Mouse (Mus musculus): ENCODE measurements around the gene Hist1h4h. TPM values are rescaled to one million over a fixed set of nuclear protein-coding genes. Genes with fewer than 3 reads are reported as not detected.
"Not testable (repeated sequence)": the region's sequence is repeated elsewhere in the genome, so short reads cannot be mapped to it uniquely, and the experiment has no call there.

The Hist1h4h gene
- polyA plus RNA-seq, 1 experiment from 2014 or later = 7.2 TPM

- Histone ChIP-seq H3K4me1 (peaks cover 34% of the 10 kb centered on the region), H3K27me3 (no peaks in the 10 kb centered on the region), H3K27ac (peak overlapping the region; percentile 98), H3K36me3 (replicated peaks) (no peaks in the 10 kb centered on the region), H3K4me3 (replicated peaks) (peak overlapping the region; percentile 50), H3K4me2 (peak overlapping the region; percentile 58), H3K9me3 (no peaks in the 10 kb centered on the region), H3K9ac (peak overlapping the region; percentile 77)
- ATAC-seq (ENCODE audit: low FRiP score) = no peak
- WGBS = 39% methylated on average over 2 of the region's 2 CpGs
These were observed 1.2 kb upstream of the Hist1h4h start for GRCm38 (mm10) chr13:23529480-23530165.

DNA sequence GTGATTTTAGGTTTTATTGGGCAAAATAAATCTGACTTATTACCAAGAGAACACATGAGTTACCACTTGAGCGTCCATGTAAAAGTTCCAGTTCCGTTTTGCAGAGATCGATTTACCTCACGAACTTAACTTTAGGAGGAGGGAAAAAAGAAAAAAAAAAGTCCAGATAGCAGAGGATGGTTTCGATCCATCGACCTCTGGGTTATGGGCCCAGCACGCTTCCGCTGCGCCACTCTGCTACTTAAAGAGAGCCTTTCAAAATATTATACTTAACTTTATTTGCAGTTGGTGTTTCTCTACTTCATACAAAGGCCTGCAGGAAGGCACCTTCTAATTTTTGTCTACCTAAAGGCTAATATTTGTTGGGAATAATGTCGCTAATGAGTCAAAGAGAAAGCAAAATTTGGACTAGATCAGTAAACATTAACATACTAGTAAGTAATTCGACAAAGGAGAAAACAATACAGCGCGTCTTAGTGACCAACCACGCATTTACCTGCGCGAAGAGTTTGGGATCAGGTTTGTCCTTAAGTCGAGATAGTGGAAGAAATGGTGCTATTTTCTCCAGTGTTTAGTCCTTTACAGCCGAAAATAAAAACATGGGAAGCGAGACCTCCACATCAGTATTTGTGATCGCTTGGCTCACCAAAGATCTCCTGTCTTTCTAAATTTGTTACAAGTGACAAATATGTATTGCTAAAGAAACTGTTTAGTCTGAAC lies 509 bp upstream of the Hist1h4h start:
- Histone ChIP-seq H3K36me3 (replicated peaks) (no peaks in the 10 kb centered on the region), H3K27ac (peak overlapping the region; percentile 98), H3K27me3 (no peaks in the 10 kb centered on the region), H3K4me1 (peaks cover 36% of the 10 kb centered on the region), H3K4me2 (peak overlapping the region; percentile 58), H3K9ac (peak overlapping the region; percentile 77), H3K9me3 (no peaks in the 10 kb centered on the region), H3K4me3 (replicated peaks) (peak overlapping the region; percentile 50)
- no peak for ATAC-seq (ENCODE audit: low FRiP score)
- WGBS = under 1% methylated on average over 20 of the region's 20 CpGs

DNA sequence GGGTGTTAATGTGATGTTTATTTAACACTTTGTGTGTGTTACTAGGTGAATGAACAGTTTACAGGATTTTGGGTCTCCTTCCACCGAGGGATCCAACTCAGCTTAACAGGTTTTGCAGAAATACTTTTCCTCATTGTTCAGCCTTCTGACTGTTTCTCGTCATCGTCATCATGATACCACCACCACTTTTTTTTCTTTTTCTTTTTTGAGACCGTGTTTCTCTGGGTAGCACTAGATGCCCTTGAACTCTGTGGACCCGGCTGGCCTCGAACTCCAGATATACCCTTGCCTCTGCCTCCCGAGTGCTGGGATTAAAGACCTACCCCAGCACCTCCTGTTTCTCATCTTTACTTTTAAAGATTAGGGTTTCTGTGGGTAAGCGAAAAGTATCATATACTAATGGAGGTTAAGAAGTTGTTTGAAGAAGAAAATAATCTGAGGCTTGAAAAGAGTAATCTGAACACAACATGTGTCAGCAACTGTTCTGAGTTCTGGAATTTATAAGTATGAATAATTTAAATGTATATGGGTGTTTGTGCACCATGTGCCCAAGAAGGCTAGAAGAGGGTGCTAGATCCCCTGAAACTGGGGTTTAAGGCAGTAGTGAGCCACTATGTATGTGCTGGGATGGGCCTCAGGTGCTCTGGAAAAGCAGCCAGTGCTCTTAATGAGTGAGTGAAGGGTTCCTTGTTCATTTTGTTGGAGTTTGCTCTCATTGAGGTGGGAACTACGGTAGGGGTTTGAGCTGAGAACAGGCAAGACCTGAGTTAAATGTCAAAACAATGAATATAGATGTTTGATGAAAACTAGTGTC lies 1.6 kb downstream of the Hist1h4h start:
- peak overlapping the region; percentile 77 for H3K9ac ChIP-seq
- no peaks in the 10 kb centered on the region for H3K36me3 ChIP-seq (replicated peaks)
- H3K4me2 ChIP-seq = peak overlapping the region; percentile 58
- 20% methylated on average over 9 of the region's 9 CpGs for WGBS
- ATAC-seq (ENCODE audit: low FRiP score) = no peak
- peak overlapping the region; percentile 50 for H3K4me3 ChIP-seq (replicated peaks)
- no peaks in the 10 kb centered on the region for H3K27me3 ChIP-seq
- H3K27ac ChIP-seq = peak overlapping the region; percentile 98
- H3K9me3 ChIP-seq = no peaks in the 10 kb centered on the region
- peaks cover 36% of the 10 kb centered on the region for H3K4me1 ChIP-seq

- H3K4me1 ChIP-seq = peaks cover 34% of the 10 kb centered on the region
- H3K27me3 ChIP-seq; H3K36me3 ChIP-seq (replicated peaks); H3K9me3 ChIP-seq: not testable (repeated sequence)
- H3K4me3 ChIP-seq (replicated peaks) = peak within 1 kb of the TSS; percentile 50
- H3K27ac ChIP-seq = peak within 1 kb of the TSS; percentile 98
- ATAC-seq (ENCODE audit: low FRiP score) = peak; percentile 54
- H3K9ac ChIP-seq = peak within 1 kb of the TSS; percentile 77
- WGBS = 0% methylated on average over 27 of the region's 53 CpGs
- peak within 1 kb of the TSS; percentile 58 for H3K4me2 ChIP-seq
These were observed 2.9 kb downstream of the Hist1h4h start, which contains the start of gene Hist1h2af for GRCm38 (mm10) chr13:23533560-23534367. TSS of gene Hist1h2af (plus strand) at chr13:23533906.

GRCm38 (mm10) chr13:23534368-23535131 lies 3.7 kb downstream of the Hist1h4h start:
- WGBS = 0% methylated on average over 15 of the region's 15 CpGs
- Histone ChIP-seq H3K36me3 (replicated peaks) (no peaks in the 10 kb centered on the region), H3K9me3 (no peaks in the 10 kb centered on the region), H3K4me3 (replicated peaks) (peak overlapping the region; percentile 50), H3K27me3 (no peaks in the 10 kb centered on the region), H3K4me1 (peaks cover 30% of the 10 kb centered on the region), H3K27ac (peak overlapping the region; percentile 98), H3K9ac (peak overlapping the region; percentile 70), H3K4me2 (peak overlapping the region; percentile 58)
- 0 out of 2 replicates have a peak, but pooled peaks have one; percentile 1 for ATAC-seq (ENCODE audit: low FRiP score)

GRCm38 (mm10) chr13:23535137-23536075 lies 4.6 kb downstream of the Hist1h4h start, which contains the start of gene Hist1h3g:
TSS of gene Hist1h3g (plus strand) at chr13:23535422.
- ATAC-seq (ENCODE audit: low FRiP score) = peak; percentile 90
- H3K36me3 ChIP-seq (replicated peaks); H3K9me3 ChIP-seq; H3K27me3 ChIP-seq: not testable (repeated sequence)
- Histone ChIP-seq H3K27ac (peak within 1 kb of the TSS; percentile 98), H3K4me1 (peaks cover 30% of the 10 kb centered on the region), H3K9ac (peak within 1 kb of the TSS; percentile 70), H3K4me3 (replicated peaks) (peak within 1 kb of the TSS; percentile 50), H3K4me2 (peak within 1 kb of the TSS; percentile 58)
- WGBS = under 1% methylated on average over 48 of the region's 62 CpGs

GRCm38 (mm10) chr13:23536076-23536822 lies 5.4 kb downstream of the Hist1h4h start:
- Histone ChIP-seq H3K4me2 (peak overlapping the region; percentile 58), H3K4me3 (replicated peaks) (peak overlapping the region; percentile 50), H3K36me3 (replicated peaks) (no peaks in the 10 kb centered on the region), H3K27me3 (no peaks in the 10 kb centered on the region), H3K9ac (peak overlapping the region; percentile 63), H3K27ac (peak overlapping the region; percentile 77), H3K4me1 (peaks cover 30% of the 10 kb centered on the region), H3K9me3 (no peaks in the 10 kb centered on the region)
- ATAC-seq (ENCODE audit: low FRiP score) = no peak
- WGBS = 20% methylated on average over 7 of the region's 7 CpGs

- H3K27me3 ChIP-seq = no peaks in the 10 kb centered on the region
- WGBS = 77% methylated on average over 3 of the region's 3 CpGs
- no peaks in the 10 kb centered on the region for H3K36me3 ChIP-seq (replicated peaks)
- H3K4me2 ChIP-seq = peak overlapping the region; percentile 58
- ATAC-seq (ENCODE audit: low FRiP score) = no peak
- H3K4me1 ChIP-seq = peaks cover 31% of the 10 kb centered on the region
- H3K27ac ChIP-seq = 0 out of 2 replicates have a peak overlapping the region, but pooled peaks have one; percentile 58
- H3K9ac ChIP-seq = peak overlapping the region; percentile 63; the same call in 1 of the 2 replicates
- peak overlapping the region; percentile 50 for H3K4me3 ChIP-seq (replicated peaks)
- no peaks in the 10 kb centered on the region for H3K9me3 ChIP-seq
These were observed 6.3 kb downstream of the Hist1h4h start for GRCm38 (mm10) chr13:23537006-23537710.

- H3K9me3 ChIP-seq = no peaks in the 10 kb centered on the region
- WGBS = 81% methylated on average over 5 of the region's 5 CpGs
- H3K36me3 ChIP-seq (replicated peaks) = no peaks in the 10 kb centered on the region
- no peak for ATAC-seq (ENCODE audit: low FRiP score)
- no peak overlapping the region for H3K4me2 ChIP-seq
- H3K27ac ChIP-seq = 0 out of 2 replicates have a peak overlapping the region, but pooled peaks have one; percentile 19
- H3K9ac ChIP-seq = no peak overlapping the region
- peaks cover 27% of the 10 kb centered on the region for H3K4me1 ChIP-seq
- no peak overlapping the region for H3K4me3 ChIP-seq (replicated peaks)
- no peaks in the 10 kb centered on the region for H3K27me3 ChIP-seq
These were observed 7.4 kb downstream of the Hist1h4h start for GRCm38 (mm10) chr13:23538249-23538648.
